21 mouse cellular contexts compared by ENCODE assay signal in the genomic region with DNA sequence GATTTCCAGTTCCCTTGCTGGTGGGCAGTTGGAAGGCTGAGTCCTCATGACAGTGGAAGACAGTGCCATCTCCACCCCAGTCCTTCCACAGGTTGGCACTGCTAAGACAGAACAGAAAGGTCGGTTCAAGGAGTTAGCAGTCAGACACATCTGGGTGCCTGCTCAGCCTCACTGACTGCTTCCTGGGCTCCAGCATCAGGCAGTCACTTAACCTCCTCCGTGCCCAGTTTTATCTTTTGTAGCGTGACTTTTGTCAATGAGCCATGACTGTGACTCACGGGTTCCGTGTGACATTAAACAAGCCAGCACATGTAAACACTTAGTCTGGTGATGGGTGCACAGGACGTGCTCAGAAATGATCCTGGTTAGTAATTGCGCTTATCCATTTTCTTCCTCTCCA.
DNase-seq lines count a peak whose midpoint lies in the region; ATAC-seq lines count a peak whose summit lies in the region.
"Had no signal": no experiment of that assay in that cellular context is flagged by ENCODE, and none has a peak within 500 bp of the region (broad histone marks: within the 10 kb centered on the region; RNA-seq: fewer than 3 reads in every experiment).

No protein-coding gene starts in this region.

- H3K9ac ChIP-seq in kidney, embryonic 15.5 days: no peak overlapping the region
- no peak overlapping the region for H3K9ac ChIP-seq in heart, embryonic 14.5 days (ENCODE audit: low read length)
- H3K9ac ChIP-seq in forebrain, embryonic 11.5 days (ENCODE audit: low read length): no peak overlapping the region
- H3K9ac ChIP-seq: forebrain, embryonic 13.5 days; liver, embryonic 12.5 days; stomach, embryonic 15.5 days had no signal

- no peaks in the 10 kb centered on the region for H3K27me3 ChIP-seq in kidney, embryonic 15.5 days
- H3K27me3 ChIP-seq in heart, embryonic 14.5 days (ENCODE audit: control insufficient read depth, insufficient read depth, low read length): no peaks in the 10 kb centered on the region
- no peaks in the 10 kb centered on the region for H3K27me3 ChIP-seq in forebrain, embryonic 11.5 days (ENCODE audit: control insufficient read depth, insufficient read depth, low read length)
- H3K27me3 ChIP-seq: CH12.LX; forebrain, embryonic 13.5 days; liver, embryonic 12.5 days; stomach, embryonic 15.5 days had no signal

- 41% methylated on average over 7 of the region's 7 CpGs for WGBS in kidney, embryonic 15.5 days
- 24% methylated on average over 7 of the region's 7 CpGs for WGBS in heart, embryonic 14.5 days
- 89% methylated on average over 7 of the region's 7 CpGs for WGBS in forebrain, embryonic 11.5 days

- no peaks in the 10 kb centered on the region for H3K9me3 ChIP-seq in kidney, embryonic 15.5 days (replicated peaks)
- H3K9me3 ChIP-seq in heart, embryonic 14.5 days (ENCODE audit: control insufficient read depth, low read length): no peaks in the 10 kb centered on the region
- H3K9me3 ChIP-seq in forebrain, embryonic 11.5 days (ENCODE audit: control insufficient read depth, low read length): no peaks in the 10 kb centered on the region
- H3K9me3 ChIP-seq: forebrain, embryonic 13.5 days; hindbrain, embryonic 10.5 days; limb, embryonic 10.5 days; liver, embryonic 12.5 days; midbrain, embryonic 10.5 days; stomach, embryonic 15.5 days had no signal

- no peaks in the 10 kb centered on the region for H3K36me3 ChIP-seq in kidney, embryonic 15.5 days
- H3K36me3 ChIP-seq in heart, embryonic 14.5 days (ENCODE audit: control insufficient read depth, insufficient read depth, low read length): no peaks in the 10 kb centered on the region
- H3K36me3 ChIP-seq in forebrain, embryonic 11.5 days (ENCODE audit: control insufficient read depth, insufficient read depth, low read length): no peaks in the 10 kb centered on the region
- H3K36me3 ChIP-seq: hindbrain, embryonic 10.5 days; limb, embryonic 10.5 days; liver, embryonic 12.5 days; midbrain, embryonic 10.5 days; stomach, embryonic 15.5 days had no signal

- DNase-seq in kidney, adult 8-10 months: no peak
- DNase-seq in adrenal gland, postnatal 25 days: peak; percentile 19
- peak; percentile 25 to 62 for DNase-seq in adrenal gland, postnatal 36 days
- no peak for DNase-seq in forebrain, embryonic 11.5 days (ENCODE audit: low spot score)
- DNase-seq in retina, embryonic 14.5 days (ENCODE audit: low spot score): no peak
- no peak for DNase-seq in embryo, embryonic 11 days
- DNase-seq: cerebellum, adult 9-10 months; kidney, postnatal 36 days; retina, postnatal 1 day; spleen, adult 18-20 months; thymus, postnatal 14 days had no signal

- peak; percentile 71 for ATAC-seq in kidney, embryonic 15.5 days (replicated peaks; ENCODE audit: low FRiP score)
- peak; percentile 57 for ATAC-seq in heart, embryonic 14.5 days (ENCODE audit: insufficient number of reproducible peaks, insufficient read depth, low FRiP score, low read depth)
- ATAC-seq in forebrain, embryonic 11.5 days (replicated peaks; ENCODE audit: low FRiP score): no peak
- ATAC-seq: forebrain, embryonic 13.5 days; inflammation-experienced regulatory T-cells, adult 6 months; liver, embryonic 12.5 days had no signal

- H3K27ac ChIP-seq in kidney, embryonic 15.5 days: no peak overlapping the region
- peak overlapping the region; percentile 70 to 71 for H3K27ac ChIP-seq in heart, embryonic 14.5 days (replicated peaks in 1 of 2; ENCODE audit: control insufficient read depth in 1 of 2, insufficient read depth in 1 of 2, low read depth in 2 of 2, low read length in 2 of 2)
- H3K27ac ChIP-seq in forebrain, embryonic 11.5 days (ENCODE audit: low read depth, low read length): no peak overlapping the region
- H3K27ac ChIP-seq: forebrain, embryonic 13.5 days; hindbrain, embryonic 10.5 days; limb, embryonic 10.5 days; liver, embryonic 12.5 days; midbrain, embryonic 10.5 days; stomach, embryonic 15.5 days had no signal

- peaks cover 35% of the 10 kb centered on the region for H3K4me1 ChIP-seq in kidney, embryonic 15.5 days
- H3K4me1 ChIP-seq in heart, embryonic 14.5 days (ENCODE audit: control insufficient read depth in 2 of 2, insufficient read depth in 2 of 2, low read length in 2 of 2): peaks cover 38 to 40% of the 10 kb centered on the region in 2 experiments
- H3K4me1 ChIP-seq in forebrain, embryonic 11.5 days (replicated peaks; ENCODE audit: control insufficient read depth, insufficient read depth, low read length): peaks cover 8% of the 10 kb centered on the region

- H3K4me2 ChIP-seq in kidney, embryonic 15.5 days: no peak overlapping the region
- 0 out of 2 replicates have a peak overlapping the region, but pooled peaks have one; percentile 0 for H3K4me2 ChIP-seq in heart, embryonic 14.5 days (ENCODE audit: low read length)
- H3K4me2 ChIP-seq in forebrain, embryonic 11.5 days (ENCODE audit: low read depth, low read length, severe bottlenecking): no peak overlapping the region
- H3K4me2 ChIP-seq: forebrain, embryonic 13.5 days; liver, embryonic 12.5 days; stomach, embryonic 15.5 days had no signal

- H3K4me3 ChIP-seq in kidney, embryonic 15.5 days (replicated peaks): no peak overlapping the region
- H3K4me3 ChIP-seq in heart, embryonic 14.5 days (ENCODE audit: control insufficient read depth in 1 of 2, insufficient read depth in 1 of 2, low read depth in 1 of 2, low read length in 2 of 2): no peak overlapping the region
- no peak overlapping the region for H3K4me3 ChIP-seq in forebrain, embryonic 11.5 days (ENCODE audit: low read depth, low read length)
- H3K4me3 ChIP-seq: forebrain, embryonic 13.5 days; hindbrain, embryonic 10.5 days; limb, embryonic 10.5 days; liver, embryonic 12.5 days; midbrain, embryonic 10.5 days; stomach, embryonic 15.5 days had no signal

Comparison
In these comparisons a context has a peak if more than half of its experiments do, and no peak if none do; other contexts are left out.
1. H3K27ac ChIP-seq: peak in heart, embryonic 14.5 days (2 of 2); none in kidney, embryonic 15.5 days (single experiment) and forebrain, embryonic 11.5 days (single experiment).
2. DNase-seq: peak in adrenal gland, postnatal 25 days (single experiment) and adrenal gland, postnatal 36 days (2 of 2); none in kidney, adult 8-10 months (0 of 2), forebrain, embryonic 11.5 days (single experiment), retina, embryonic 14.5 days (single experiment) and embryo, embryonic 11 days (single experiment).